Mouse (Mus musculus) heart, embryonic 13.5 days (tissue): ENCODE measurements around the gene Psph. TPM values are rescaled to one million over a fixed set of nuclear protein-coding genes. Genes with fewer than 3 reads are reported as not detected.
A peak's percentile ranks its signal among the peaks of the same experiment; 100 is the strongest.
"Not testable (repeated sequence)": the region's sequence is repeated elsewhere in the genome, so short reads cannot be mapped to it uniquely, and the experiment has no call there.

Experiments used
- ATAC-seq: fragments of 200-750 bp; cut with Nextera tagmentation; 2 replicates; pipeline ENCODE4 v1.8.0; 2017; ENCODE audit warnings: moderate TSS enrichment; ENCODE audit not compliant: insufficient number of reproducible peaks, low FRiP score, low TSS enrichment; ENCODE audit errors: extremely low read depth
- H3K27ac ChIP-seq: fragments of 300-500 bp; sonication (generic); replicated peaks from 2 replicates; pipeline ENCODE4 v1.5.1; 2015; ENCODE audit warnings: moderate library complexity, mild to moderate bottlenecking, inconsistent platforms
- H3K27me3 ChIP-seq: fragments of 300-500 bp; sonication (generic); replicated peaks from 2 replicates; pipeline ENCODE4 v1.6.1; 2015; ENCODE audit warnings: mild to moderate bottlenecking, inconsistent platforms
- H3K36me3 ChIP-seq: fragments of 300-500 bp; sonication (generic); 2 replicates; pipeline ENCODE4 v1.6.1; 2015; ENCODE audit warnings: mild to moderate bottlenecking, inconsistent platforms
- H3K4me1 ChIP-seq: fragments of 300-500 bp; sonication (generic); 2 replicates; pipeline ENCODE4 v1.6.1; 2015; ENCODE audit warnings: inconsistent platforms
- H3K4me2 ChIP-seq: fragments of 300-500 bp; sonication (generic); 2 replicates; pipeline ENCODE4 v1.6.1; 2015; ENCODE audit warnings: inconsistent platforms, mild to moderate bottlenecking, moderate library complexity
- H3K4me3 ChIP-seq: fragments of 300-500 bp; sonication (generic); 2 replicates; pipeline ENCODE4 v1.5.1; 2015; ENCODE audit warnings: moderate library complexity, mild to moderate bottlenecking, inconsistent platforms
- H3K9ac ChIP-seq: fragments of 300-500 bp; sonication (generic); 2 replicates; pipeline ENCODE4 v1.6.1; 2015; ENCODE audit warnings: inconsistent platforms, mild to moderate bottlenecking, moderate library complexity
- H3K9me3 ChIP-seq: fragments of 300-500 bp; sonication (generic); 2 replicates; pipeline ENCODE4 v1.6.1; 2016; ENCODE audit warnings: inconsistent platforms
- WGBS: fragments of 180-500 bp; shearing (Covaris S2); methylation state at CpG from one replicate; pipeline ENCODE4 v1.1.7; 2015; ENCODE audit warnings: mixed read lengths; 5-methylcytosine and 5-hydroxymethylcytosine counted together
- polyA plus RNA-seq: library from polyadenylated mRNA; unstranded; fragments of >200 nt; fragmentation: Nextera tagmentation; extraction: Ambion mirVana; gene quantifications from 2 replicates; pipeline ENCODE4 v1.2.1, GENCODE M21; 2015

The Psph gene
- 24.6 and 28.2 TPM in 2 replicates for polyA plus RNA-seq

DNA sequence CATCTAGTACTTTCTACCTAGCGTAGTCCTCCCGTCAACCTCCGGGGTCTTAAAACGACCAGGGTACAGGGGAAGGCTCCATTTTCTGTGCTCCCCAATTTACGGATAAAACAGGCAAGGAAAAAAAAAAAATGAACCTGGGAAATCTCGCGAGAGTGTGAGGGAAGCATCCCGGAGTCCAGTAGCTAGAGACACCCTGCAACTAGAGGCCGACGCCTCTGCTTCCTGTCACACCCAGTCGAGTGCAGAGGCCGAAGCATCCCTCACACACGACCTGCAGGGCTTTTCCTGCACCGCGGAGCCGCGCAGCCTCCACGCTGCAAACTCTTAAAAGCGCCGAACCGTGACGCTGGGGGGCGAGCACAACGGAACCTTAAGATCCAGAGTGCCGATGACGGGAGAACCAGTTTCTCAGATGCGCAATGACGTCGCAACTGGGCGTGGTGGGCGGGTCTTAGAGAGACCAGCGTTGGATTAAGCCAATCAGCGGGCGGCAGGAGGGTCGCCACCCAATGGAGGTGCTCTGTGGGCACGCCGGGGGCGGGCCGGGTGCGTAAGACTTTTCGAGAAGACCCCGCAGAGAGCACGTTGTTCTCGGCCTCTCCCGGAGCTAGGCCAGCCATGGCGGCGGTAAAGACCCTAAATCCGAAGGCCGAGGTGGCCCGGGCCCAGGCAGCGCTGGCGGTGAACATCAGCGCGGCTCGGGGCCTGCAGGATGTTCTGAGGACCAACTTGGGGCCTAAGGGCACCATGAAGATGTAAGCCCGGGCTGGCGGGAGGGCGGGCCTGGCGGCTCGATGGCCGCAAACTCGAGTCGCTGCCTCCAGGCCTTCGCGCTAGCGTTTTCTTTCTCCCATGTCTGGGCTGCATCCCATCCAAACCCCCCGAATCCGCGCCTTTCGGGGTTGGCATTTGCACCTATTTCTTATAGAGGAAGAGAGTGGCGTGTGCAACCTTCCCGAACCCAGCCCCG is at the start of gene Psph:
Gene Psph (minus strand): TSS at position 632 of the 973 bp plus-strand sequence.
- Histone ChIP-seq H3K36me3 (peaks cover 37% of the 10 kb centered on the region), H3K4me3 (peak within 1 kb of the TSS; percentile 90), H3K9ac (peak within 1 kb of the TSS; percentile 98), H3K4me1 (peaks cover 33% of the 10 kb centered on the region), H3K27ac (peak within 1 kb of the TSS; percentile 98), H3K27me3 (no peaks in the 10 kb centered on the region), H3K4me2 (peak within 1 kb of the TSS; percentile 73), H3K9me3 (no peaks in the 10 kb centered on the region)
- ATAC-seq = peak; percentile 99
- WGBS = under 1% methylated on average over 73 of the region's 73 CpGs

DNA sequence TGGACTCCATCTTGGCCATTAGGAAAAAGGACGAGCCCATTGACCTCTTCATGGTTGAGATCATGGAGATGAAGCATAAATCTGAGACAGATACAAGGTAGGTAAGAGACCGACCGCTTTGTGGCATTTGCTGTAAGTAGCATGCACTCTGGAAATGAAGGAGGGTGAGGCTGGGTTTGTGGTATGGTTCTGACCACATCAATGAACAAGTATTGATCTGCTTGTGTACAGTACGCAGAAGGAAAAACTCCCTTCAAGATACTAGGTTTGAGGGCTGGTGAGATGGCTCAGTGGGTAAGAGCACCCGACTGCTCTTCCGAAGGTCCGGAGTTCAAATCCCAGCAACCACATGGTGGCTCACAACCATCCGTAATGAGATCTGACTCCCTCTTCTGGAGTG is 3.3 kb upstream of the Psph start:
- Histone ChIP-seq H3K36me3 (peaks cover 61% of the 10 kb centered on the region), H3K4me1 (peaks cover 26% of the 10 kb centered on the region)
- H3K27ac ChIP-seq, ATAC-seq, H3K27me3 ChIP-seq, H3K9me3 ChIP-seq, H3K4me3 ChIP-seq, H3K9ac ChIP-seq, H3K4me2 ChIP-seq: not testable (repeated sequence)
- whole genome bisulfite sequencing = 87% methylated on average over 7 of the region's 8 CpGs

DNA sequence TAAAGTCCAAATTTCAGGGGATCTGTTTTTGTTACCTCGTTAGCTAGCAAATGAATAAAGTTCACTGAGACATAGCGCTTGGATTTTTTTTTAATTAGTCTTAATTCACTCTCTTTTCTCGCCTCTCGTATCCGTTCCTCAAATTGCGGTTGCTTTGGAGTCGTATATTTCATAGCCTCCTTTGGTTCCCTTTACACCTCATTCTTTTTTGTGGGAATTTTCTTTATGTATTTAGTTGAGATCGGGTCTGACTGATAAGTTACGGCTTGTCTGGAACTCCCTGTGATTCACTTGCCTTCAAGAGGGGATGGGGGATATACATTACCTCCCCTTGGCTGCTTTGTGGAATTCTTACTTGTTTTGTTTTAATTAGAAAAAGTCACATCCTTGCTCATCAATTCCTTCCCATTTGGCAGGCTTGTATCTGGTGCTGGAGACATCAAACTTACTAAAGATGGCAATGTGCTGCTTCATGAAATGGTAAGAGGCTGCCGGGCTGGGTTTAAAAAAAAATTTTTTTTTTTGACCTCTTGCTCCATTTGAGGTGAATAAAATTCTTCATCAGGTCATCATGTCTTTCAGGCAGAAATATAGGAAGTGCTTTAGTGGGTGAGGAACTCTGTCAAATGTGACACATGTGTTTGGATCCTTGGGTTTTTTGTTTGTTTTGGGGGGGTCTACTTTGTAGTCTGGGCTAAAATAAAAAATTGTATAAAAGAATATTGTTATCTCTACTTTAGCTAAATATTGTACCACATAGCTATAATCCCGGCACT is 757 bp upstream of the Psph start:
- H3K27ac ChIP-seq = peak overlapping the region; percentile 89
- WGBS = 10% methylated on average over 11 of the region's 11 CpGs
- ATAC-seq = no peak

GRCm38 (mm10) chr5:129786161-129786560 is 1.1 kb downstream of the Psph start:
- Histone ChIP-seq H3K36me3 (peaks cover 28% of the 10 kb centered on the region), H3K9me3 (no peaks in the 10 kb centered on the region), H3K4me3 (peak overlapping the region; percentile 90), H3K9ac (peak overlapping the region; percentile 90), H3K27ac (peak overlapping the region; percentile 98), H3K4me1 (peaks cover 33% of the 10 kb centered on the region), H3K4me2 (peak overlapping the region; percentile 69), H3K27me3 (no peaks in the 10 kb centered on the region)
- no peak for ATAC-seq
- WGBS = 76% methylated on average over 6 of the region's 6 CpGs

More for the DNA sequence above, 757 bp upstream of the Psph start:
- Histone ChIP-seq H3K36me3 (peaks cover 46% of the 10 kb centered on the region), H3K9me3 (no peaks in the 10 kb centered on the region), H3K4me3 (peak overlapping the region; percentile 90), H3K9ac (peak overlapping the region; percentile 98), H3K4me2 (peak overlapping the region; percentile 73), H3K27me3 (no peaks in the 10 kb centered on the region), H3K4me1 (peaks cover 28% of the 10 kb centered on the region)

DNA sequence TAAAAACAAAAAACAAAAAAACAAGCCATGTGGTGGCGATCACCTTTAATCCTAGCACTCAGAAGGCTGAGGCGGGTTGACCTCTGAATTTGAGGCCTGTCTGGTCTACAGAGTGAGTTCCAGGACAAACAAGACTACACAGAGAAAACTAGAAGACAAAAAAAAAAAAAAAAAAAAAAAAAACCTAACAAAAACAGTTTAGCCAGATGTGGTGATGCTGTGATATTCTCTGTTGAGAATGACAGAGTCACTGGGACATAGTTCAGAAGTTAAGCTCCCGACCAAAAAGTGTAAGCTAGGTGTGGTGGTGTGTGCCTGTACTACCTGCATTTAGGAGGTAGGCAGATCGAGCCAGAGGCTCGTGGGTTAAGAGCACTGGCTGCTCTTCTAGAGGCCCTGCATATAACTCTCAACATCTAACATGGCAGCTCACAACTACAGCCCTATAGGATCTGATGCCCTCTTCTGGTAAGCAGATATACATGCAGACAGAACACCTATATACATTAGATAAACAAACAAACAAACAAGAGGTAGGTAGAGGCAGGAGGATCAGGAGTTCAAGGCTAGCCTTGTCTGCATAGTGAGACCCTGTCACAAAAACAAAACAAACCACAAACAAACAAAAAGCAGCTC is 1.9 kb downstream of the Psph start:
- Histone ChIP-seq H3K27ac (no peak overlapping the region), H3K4me2 (no peak overlapping the region), H3K36me3 (peaks cover 21% of the 10 kb centered on the region), H3K4me1 (peaks cover 33% of the 10 kb centered on the region), H3K9ac (0 out of 2 replicates have a peak overlapping the region, but pooled peaks have one; percentile 90), H3K9me3 (no peaks in the 10 kb centered on the region), H3K27me3 (no peaks in the 10 kb centered on the region), H3K4me3 (no peak overlapping the region)
- ATAC-seq = no peak
- WGBS = 84% methylated on average over 5 of the region's 5 CpGs

GRCm38 (mm10) chr5:129782211-129782610 is 5.0 kb downstream of the Psph start:
- 41% methylated on average over 3 of the region's 3 CpGs for WGBS
- ATAC-seq = no peak

GRCm38 (mm10) chr5:129780131-129780530 is 7.1 kb downstream of the Psph start:
- Histone ChIP-seq H3K9me3 (no peaks in the 10 kb centered on the region), H3K27ac (no peak overlapping the region), H3K4me3 (no peak overlapping the region), H3K27me3 (no peaks in the 10 kb centered on the region), H3K4me2 (no peak overlapping the region), H3K9ac (no peak overlapping the region), H3K36me3 (no peaks in the 10 kb centered on the region), H3K4me1 (peaks cover 15% of the 10 kb centered on the region)
- 90% methylated on average over 3 of the region's 3 CpGs for WGBS
- ATAC-seq = no peak

More at GRCm38 (mm10) chr5:129782211-129782610, 5.0 kb downstream of the Psph start:
- Histone ChIP-seq H3K9me3 (no peaks in the 10 kb centered on the region), H3K4me3 (no peak overlapping the region), H3K36me3 (no peaks in the 10 kb centered on the region), H3K4me1 (peaks cover 26% of the 10 kb centered on the region), H3K9ac (no peak overlapping the region), H3K27ac (no peak overlapping the region), H3K27me3 (no peaks in the 10 kb centered on the region), H3K4me2 (no peak overlapping the region)

- no peaks in the 10 kb centered on the region for H3K27me3 ChIP-seq
- H3K4me2 ChIP-seq = peak overlapping the region; percentile 80
- peaks cover 15% of the 10 kb centered on the region for H3K4me1 ChIP-seq
- no peaks in the 10 kb centered on the region for H3K9me3 ChIP-seq
- no peaks in the 10 kb centered on the region for H3K36me3 ChIP-seq
- WGBS = under 1% methylated on average over 32 of the region's 32 CpGs
- H3K4me3 ChIP-seq = peak overlapping the region; percentile 67
- peak overlapping the region; percentile 86 for H3K9ac ChIP-seq
- peak overlapping the region; percentile 40 for H3K27ac ChIP-seq
- ATAC-seq = peak; percentile 57
These were observed 8.1 kb downstream of the Psph start for GRCm38 (mm10) chr5:129778996-129779716.

- 37% methylated on average over 11 of the region's 11 CpGs for WGBS
- no peak for ATAC-seq
- Histone ChIP-seq H3K36me3 (no peaks in the 10 kb centered on the region), H3K4me1 (peaks cover 15% of the 10 kb centered on the region), H3K27me3 (no peaks in the 10 kb centered on the region), H3K9ac (peak overlapping the region; percentile 86), H3K4me2 (peak overlapping the region; percentile 80), H3K9me3 (no peaks in the 10 kb centered on the region), H3K27ac (0 out of 2 replicates have a peak overlapping the region, but pooled peaks have one; percentile 32), H3K4me3 (peak overlapping the region; percentile 67)
These were observed 8.8 kb downstream of the Psph start for GRCm38 (mm10) chr5:129778348-129778995.

DNA sequence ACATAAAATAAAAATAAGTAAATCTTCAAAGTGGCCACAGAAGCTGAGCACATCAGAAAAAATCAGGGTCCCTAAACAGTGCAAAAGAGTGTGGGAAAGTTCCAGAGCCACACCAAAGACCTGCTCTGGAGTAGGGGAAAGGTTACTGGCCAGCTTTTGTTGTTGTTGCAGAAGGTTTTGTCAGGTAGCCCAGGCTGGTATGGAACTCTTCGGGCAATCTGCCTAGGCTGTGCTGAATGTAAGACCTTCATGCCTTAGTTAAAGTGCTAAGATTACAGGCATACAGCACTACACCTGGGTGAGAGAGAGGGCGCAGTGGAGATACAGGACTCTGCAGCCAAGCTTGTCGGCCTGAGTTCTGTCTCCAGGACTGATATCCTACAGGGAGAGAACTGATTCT is 12.6 kb downstream of the Psph start:
- Histone ChIP-seq H3K27ac (no peak overlapping the region), H3K9ac (no peak overlapping the region), H3K27me3 (no peaks in the 10 kb centered on the region), H3K36me3 (no peaks in the 10 kb centered on the region), H3K4me1 (peaks cover 15% of the 10 kb centered on the region), H3K4me2 (no peak overlapping the region), H3K9me3 (no peaks in the 10 kb centered on the region), H3K4me3 (no peak overlapping the region)
- 89% methylated on average over 3 of the region's 3 CpGs for WGBS
- ATAC-seq = no peak
